Mouse (Mus musculus): ENCODE measurements at regions not wholly inside any gene's neighbourhood (a gene's known extent, or its start where the extent isn't known, plus 50 kb on each side); places are given as distances from the start of the nearest gene placed in this dataset.
A peak's percentile ranks its signal among the peaks of the same experiment; 100 is the strongest.

DNA sequence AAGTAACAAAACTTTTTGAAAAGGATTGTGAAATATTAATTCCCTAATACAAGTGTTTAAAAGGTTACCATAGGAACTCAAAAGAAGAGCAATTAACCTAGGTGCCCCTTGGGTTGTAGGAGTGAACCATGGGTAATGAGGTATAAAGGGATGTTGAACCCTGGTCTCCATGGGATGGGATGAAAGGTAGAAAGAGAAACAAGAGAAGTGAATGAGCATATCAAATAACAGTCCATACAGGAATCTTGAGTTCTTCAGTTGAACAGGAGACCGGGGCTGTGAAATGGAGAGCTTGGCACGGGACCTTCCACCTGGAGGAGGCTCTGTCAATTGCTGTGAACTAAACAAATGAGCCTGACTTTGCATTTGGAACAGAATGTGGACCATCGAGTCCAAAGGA, 449.6 kb upstream of the Meis1 start:
- no peak for DNase-seq (ENCODE audit: low spot score)

DNA sequence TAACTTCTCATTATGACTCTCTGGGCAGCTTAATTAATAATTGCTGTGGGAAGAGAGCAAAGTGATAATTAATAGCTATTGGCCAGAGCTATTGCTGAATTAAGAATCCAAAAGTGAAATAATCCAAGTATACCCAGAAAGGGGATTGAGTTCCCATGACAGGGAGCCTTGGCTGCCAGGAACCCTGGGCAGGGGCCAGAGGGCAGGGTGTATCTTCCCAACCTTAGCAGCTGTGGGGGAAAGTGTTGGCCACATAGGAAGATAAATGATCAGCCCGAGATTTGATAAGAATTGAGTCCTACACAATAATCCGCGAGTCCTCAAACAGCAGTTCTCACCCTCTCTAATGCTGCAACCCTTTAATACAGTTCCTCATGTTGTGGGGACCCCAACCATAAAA, 450.0 kb upstream of the Meis1 start:
- no peak for DNase-seq (ENCODE audit: low spot score)

DNA sequence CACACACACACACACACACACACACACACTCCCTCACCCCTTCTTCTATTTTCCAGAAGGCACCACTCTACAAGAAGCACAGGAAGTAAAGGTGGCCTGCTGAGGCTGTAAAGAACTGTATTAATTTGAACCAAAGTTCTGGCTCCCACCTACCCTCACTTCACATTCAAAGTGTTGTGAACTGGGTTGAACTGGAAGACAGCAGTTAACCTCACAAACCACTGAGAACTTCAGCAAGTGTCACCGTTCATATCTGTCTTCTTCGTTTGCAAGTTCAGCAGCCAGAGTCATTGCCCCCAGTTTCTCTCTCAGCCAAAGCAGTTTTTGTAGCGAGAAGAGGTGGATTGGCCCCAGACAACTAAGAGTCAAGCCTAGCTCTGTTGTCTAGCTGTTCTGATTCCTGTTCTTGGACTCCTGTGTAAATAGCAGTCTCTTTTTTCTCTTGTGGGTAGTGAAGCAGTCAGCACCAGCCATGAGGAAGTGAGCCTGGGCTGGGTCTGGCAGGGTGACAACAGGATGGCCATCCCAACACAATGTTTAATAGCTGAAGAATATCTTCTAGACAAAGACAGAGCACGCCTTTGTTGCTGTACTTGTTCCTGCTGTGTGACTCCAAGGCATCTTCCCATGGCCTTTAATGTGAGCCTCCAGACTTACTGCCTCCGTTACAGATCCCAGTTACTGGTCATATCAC, 452.0 kb upstream of the Meis1 start:
- DNase-seq (ENCODE audit: low spot score), result no peak

DNA sequence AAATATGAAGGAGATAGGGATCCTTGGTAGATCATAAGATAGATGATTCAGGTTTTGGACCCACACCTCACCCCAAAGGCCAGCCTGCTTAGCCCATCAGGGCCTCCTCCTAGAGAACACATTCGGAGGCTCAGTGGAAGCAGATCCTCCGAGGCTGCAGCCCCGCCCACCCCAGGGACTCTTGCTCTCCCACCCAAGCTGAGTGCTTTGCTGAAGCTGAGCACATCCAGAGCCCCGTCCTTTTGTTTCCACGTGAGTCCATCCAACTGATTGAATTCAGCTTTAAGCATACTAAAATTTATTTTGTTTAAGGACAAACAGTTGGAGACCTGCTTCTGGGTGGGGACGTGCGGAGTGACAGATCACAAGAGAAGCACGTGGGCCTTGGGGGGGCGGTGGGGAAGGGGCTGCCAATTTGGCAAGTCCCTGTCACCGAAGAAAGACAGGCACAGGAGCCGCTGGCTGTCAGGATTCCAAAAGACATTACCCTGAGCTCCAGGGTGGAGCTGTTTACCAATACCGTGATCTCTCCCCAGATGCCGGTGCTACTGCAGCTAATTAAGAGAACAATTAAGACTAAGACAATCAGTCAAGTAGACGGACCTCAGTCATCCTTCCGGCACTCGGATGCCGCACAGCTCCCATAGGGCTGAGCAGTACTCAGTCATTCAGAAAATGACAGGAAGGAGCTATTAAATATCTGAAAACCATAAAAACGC, 448.9 kb upstream of the Spred2 start:
- peak; percentile 14 for DNase-seq (ENCODE audit: low spot score)

DNA sequence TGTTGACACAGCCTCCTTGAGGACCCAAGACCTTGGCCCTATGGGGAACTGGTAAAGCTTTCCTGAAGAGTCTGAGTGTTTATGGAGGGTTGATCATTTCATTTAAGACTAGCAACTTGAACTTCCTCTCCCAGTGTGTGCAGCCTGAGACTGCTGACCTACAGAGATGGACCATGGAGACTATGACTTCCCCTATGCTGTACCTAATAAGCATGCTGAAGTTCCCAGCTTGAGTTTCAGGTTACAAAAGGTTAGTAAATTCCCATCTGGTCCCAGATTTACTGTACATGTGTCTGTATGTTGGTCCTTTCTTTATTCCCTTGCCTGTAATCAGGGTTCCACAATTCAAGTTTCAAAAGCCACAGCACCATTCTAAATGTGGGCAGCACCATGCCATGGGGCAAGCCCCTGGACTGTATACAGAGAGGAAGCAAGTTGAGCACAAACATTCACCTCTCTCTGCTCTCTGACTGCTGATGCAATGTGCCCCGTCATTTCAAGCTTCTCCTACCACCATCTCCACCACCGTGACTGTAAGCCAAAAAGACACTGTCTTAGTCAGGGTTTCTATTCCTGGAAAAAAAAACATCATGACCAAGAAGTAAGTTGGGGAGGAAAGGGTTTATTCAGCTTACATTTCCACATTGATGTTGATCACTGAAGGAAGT, 431.0 kb upstream of the Spred2 start:
- no peak for DNase-seq (ENCODE audit: low spot score)

DNA sequence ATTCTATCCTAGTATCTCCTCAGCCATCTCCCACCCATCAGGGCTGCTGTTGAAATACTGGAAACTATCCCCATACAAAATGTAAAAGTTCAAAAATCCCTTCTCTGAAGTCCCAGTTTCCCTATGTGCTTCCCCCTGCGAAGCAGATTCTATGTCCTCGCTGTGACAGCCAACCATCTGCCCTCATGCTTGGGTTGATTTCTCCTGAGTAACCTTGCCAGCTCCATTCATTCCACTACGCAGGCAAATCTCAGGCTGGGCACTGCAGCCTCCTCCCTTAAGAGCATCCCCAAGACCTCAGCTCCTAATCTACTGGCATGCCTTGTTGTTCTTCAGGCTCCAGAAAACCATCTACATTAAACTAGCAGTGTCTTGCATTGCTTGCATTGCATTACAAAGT, 402.5 kb upstream of the Spred2 start:
- DNase-seq (ENCODE audit: low spot score), result no peak

DNA sequence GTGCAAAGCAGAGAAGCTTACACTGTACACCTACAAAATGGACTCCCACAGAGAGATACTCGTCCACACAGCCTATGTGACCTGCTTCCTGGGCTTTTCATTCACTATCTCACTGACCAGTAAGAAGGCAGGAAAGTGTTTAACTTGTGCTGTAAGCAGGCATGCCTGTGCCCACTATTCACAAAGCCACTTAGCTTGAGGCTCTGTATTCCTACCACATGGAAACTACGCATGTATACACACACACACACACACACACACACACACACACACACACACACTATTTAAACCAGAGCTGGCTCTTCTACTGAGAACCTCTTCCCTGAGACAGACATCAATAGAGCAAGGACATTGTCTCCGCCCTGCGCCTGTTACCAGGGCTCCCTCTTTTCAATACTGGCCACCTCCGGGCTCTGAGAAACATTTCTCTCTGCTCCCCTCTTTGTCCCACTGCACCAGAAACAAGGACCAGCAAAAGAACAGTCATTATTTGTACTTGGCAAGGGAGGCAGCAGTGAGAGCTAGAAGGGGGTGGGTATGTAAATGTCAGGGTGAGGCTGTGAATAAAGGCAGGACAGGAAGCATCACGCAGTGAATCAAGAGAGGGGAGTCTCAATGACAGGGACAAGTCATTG, 400.2 kb upstream of the Spred2 start:
- DNase-seq (ENCODE audit: low spot score), result peak; percentile 73

DNA sequence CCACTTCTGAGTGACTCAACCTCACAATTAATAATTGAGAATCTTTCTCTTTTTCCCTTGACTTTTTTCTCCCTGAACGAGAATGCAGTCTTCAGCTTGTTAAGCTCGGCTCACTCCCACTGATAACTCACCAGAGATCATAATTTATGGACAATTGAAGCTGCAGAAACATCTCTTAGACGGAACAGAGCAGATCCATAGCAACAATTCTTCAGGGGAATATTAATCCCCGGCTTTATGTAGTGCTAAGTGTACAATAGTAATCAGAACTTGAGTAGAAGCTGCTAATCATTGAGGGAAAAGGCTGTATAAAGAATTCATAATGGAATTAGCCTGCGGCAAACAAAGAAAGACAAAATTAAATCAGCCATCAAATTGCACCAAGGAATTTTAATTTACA, 395.0 kb upstream of the Spred2 start:
- DNase-seq (ENCODE audit: low spot score), result no peak

DNA sequence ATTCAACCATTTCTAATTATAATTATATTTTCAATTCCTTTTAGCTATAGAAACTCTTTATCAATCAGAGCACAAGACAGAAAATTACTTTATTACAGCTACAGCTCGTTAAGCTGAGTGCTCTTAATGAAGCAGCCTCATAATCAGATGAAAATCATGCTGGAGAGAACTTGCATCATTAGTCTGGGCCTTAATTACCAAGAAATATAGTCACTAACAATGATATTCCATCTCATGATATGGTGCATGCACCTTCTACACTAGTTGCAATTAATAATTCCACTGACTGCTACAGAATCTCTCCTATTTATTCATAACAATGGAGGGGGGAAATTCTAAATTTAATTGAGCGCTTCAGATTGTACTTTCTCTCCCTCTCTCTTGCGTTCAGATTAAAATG, 393.5 kb upstream of the Spred2 start:
- DNase-seq (ENCODE audit: low spot score), result no peak

DNA sequence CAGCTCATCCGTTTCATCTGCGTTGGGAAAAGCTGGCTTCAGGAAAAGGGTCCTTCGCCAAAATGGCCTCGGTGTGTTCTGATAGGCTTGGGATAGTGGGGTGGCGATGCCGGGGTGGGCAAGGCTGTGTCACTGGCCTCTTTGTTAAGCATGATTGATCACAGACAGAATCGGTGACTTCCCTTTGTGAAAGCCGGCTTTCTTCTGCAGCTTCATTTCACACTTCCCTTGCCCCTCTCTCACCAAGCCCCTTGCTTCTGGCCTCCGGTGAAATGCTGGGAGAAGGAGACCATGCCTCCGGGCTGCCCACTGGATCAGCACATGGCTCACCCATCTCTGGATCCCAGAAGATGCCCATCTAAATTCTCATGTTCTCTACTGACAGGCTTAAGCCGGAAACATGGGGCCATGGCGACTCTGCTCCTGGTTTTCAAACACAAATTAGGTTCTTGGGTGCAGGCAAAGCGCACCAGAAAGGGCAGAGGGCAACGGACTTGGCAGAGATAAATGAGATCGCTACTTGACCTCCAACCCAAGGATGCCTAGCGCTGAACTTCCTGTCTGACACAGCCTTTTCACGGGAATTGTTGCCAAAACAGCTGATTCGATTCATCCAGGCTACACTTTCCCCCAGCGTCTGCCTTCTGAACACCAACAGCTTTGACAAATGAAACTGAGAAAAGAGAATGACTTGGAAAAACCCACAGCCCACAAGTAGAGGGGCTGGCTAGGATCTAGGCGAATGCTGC, 392.7 kb upstream of the Spred2 start:
- DNase-seq (ENCODE audit: low spot score), result peak; percentile 91

DNA sequence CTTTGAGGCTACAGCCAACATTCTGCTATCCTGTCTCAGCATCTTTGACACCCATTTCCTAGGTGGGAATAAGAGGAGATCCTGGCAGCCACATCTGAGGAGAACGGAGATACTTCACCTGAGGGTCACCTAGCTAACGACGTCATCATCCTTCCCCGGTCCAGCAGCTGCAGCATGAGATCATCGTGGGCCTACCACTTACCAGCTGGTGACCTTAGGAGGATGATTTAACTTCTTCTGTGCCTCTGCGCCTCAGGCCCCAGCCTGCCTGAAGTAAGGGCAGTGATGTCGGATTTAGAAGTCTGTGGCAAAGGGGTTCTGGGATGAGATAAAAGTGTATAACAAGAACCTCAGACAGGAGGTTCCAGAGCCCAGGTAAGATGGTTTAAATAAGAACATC, 391.3 kb upstream of the Spred2 start:
- no peak for DNase-seq (ENCODE audit: low spot score)

DNA sequence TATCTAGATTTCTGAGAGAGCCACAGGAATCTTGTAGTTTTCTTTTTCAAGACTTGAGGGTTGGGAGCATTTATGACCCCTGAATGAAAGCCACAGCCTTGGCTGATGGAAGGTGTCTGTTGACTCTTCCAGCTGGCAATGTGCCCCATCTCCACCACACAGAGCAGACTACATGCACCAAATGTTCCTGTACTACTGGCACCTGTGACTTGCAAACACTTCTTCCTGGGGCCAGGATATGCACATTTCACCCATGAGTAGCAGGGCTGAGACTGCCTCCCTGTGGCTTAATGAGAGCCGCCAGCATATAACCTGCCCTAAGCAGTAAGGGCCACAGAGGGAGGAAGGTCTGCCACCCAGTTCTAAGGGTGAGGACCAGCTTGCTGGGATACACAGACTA, 390.5 kb upstream of the Spred2 start:
- no peak for DNase-seq (ENCODE audit: low spot score)

DNA sequence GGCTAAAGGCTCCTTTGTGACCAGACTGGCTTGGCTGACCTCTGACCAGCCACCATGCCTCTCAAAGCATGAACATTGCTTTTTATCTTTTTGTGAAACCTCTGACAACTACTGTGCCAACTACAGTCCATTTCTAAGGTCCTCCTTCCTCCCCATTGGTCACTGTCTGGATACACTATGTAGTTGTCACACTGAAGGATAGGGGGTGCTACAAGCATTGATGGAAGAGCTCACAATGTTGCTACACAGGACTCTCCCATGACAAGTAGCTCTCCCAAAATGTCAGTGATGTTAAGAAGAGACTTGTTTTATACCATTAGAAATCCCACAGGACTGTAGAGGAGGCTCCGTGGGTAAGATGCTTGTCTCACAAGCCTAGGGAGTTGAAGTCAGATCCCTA, 389.0 kb upstream of the Spred2 start:
- DNase-seq (ENCODE audit: low spot score), result no peak

DNA sequence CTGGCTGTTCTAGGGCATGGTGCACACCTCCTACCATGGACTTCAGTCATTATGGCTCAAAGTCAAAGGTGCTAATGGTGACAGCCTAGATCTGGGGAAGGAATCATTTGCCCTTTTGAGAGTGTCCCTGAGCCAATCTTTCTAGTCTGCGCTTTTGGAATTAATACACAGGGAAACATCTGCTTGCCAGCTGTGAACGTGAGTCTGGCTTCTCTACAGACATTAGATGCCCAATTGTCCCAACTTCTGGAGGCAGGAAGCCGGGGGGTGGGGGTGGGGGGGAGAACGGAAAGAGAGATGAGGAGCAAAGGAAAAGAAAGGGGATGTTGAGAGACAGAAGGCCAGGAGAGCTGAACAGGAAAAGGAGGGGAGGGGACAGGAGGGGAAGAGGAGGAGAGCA, 377.9 kb upstream of the Spred2 start:
- peak; percentile 44 for DNase-seq (ENCODE audit: low spot score)

DNA sequence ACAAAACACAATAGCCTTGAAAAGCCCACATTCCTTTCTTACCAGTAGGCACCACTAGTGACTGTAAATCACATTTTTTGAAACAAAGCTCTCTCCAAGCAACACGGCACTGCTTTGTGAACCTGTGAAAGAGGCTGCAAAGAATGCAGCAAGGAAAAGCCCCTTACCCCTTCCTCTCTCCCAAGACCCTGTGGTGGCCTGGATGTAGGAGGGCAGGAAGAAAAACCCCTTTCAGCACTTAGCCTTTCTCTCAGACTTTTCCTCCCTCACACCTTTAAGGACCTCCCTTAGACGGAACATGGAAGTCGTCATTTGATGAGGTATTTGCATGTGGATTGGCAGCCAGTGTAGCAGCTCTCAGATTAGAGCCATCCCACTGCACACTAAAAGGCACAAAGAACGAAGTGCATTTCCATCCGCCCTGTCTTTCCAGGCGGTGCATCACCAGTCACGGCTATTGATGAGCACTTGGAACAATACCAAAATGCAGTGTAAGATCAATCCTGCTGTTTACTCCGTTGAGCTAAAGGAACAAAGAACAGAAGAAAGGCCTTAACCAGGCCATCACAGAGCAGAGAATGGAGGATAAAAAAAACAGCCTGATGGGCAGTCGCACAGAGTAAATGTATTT, 369.7 kb upstream of the Spred2 start:
- peak; percentile 75 for DNase-seq (ENCODE audit: low spot score)

DNA sequence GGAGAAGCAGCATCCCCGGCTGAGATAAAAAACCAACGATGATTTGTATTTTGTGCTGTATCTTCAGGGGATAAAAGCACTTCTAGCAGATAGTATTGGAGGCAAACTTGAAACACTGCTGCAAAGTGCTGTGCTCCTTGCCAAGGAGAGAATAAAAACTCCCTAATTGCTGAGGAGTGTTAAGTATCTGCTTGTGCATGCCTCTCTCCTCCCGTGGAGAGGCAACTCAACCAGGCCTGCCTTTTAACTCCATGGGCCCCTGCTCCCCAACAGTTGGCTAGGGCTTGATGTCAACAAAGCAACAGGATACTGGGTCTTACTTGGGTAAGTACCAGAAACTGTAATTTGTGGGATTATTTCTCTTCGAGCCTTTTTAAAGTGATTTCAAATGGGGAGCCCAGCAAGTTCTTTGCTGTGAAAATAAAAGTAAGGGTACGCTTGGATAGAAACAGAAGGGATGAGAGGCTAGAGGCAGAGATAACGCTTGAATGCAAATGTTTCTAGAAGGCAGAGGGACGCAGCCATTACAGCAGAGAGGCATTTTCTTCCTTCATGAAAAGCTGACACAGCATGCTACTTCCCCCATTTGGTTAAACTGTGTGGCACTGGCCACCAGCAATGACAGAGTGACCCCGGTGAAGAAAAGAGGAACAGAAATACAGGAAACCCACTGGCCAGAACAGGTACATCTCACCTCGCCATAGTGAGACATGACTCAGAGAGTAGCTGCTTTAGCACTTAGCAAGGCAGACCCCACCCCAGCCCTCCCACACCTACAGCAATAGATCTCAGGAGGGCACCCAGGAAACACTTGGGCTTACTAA, 369.0 kb upstream of the Spred2 start:
- DNase-seq (ENCODE audit: low spot score), result no peak

DNA sequence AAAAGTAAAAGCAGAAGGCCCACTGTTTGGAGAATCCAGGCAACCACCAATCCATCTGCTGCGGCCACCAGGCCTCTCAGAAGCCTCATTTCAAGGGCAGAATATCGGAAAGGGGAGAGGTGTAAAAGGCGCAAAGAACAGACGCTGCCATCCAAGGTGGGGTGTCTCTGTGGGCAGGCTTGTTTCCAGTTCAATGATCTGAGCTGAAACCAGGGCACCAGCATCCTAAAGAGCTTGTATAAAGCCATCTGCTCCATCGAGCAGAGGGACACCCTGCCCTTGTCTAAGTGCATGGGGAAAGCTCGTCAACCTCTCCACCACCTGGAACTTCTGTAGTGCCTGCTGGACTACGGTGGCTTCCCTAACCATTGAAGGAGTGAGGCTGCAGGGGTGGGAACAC, 363.7 kb upstream of the Spred2 start:
- no peak for DNase-seq (ENCODE audit: low spot score)

DNA sequence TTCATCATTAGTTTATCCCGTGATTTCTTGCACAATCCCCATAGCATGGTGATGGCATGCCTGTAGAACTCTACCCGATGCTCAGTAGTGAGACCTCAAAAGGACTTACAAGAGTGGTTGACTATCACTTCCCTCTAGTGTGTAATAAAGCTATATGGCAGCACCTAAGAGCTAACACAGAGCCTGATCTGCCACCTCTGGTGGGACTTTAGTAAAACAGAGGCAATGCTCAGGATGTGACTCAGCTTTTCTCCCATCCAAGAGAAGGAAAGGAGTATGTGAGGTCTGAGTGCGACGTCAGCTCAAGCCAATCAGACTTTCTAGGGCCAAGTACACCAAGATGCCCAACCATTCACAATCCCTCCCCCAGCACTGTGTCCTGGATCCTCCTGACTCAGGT, 361.5 kb upstream of the Spred2 start:
- no peak for DNase-seq (ENCODE audit: low spot score)

DNA sequence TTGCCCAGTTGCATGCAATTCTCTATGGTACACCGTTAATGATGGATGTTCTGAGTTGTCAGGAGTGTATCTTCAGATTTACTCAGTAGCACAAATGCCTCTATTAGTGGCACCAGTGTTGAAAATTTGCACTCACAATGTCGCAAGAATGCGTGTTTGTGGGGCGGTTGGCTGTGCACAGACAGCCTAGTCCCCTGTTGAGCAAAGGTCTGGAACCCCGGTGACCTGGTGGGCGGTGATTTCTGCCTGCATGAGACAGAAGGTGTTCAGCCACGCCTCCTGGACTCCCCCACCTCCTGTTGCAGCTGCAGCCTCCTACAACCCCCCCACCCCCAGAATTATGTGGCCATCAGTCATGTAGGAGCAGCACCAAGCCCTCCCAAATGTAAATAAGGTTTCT, 338.9 kb upstream of the Spred2 start:
- DNase-seq (ENCODE audit: low spot score), result no peak

DNA sequence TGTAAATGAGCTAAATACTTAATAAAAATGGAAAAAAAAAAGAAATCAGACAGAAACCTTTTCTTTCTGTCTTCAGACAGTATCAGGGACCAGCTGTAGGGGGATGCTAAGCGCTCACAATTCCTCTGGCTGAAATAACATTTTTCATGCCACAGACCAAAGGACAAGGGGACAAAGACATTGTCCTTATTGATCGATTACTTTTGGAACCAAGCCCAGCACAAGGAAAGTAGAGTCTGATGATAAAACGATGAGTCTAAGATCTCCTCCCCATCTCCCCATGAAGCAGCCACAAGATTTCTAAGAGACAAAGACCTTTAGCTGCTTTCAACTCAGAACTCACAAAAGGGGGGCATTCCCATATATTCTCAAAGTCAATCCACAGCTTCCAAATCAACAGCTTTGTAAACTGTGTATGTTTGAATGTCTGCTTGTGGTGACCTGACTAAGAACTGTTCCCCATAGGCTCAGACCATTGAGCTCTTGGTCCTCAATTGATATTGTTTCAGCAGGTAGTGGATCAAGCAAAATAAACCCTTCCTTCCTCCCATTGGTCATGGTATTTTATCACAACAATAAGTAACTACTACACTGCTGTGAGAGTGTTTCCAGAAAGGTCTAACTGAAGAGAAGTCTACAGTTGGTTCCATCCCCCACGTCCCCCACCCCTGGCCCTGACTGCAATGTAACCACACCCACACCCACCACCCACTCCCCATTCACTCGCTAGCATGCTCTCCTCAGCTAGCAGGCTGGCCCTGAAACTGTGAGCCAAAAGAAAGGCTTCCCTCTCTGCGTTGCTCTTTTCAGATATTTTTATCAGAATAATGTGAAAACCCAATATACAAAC, 331.4 kb upstream of the Spred2 start:
- no peak for DNase-seq (ENCODE audit: low spot score)

All from embryo, embryonic 10.5 days (tissue).